Mouse (Mus musculus) lung, postnatal 0 days (tissue): ENCODE data around the gene Dennd2c.

Experiments
- CTCF ChIP-seq: IDR thresholded peaks from 2 replicates; pipeline ENCODE4 v1.5.1; 2016; ENCODE audit warnings: antibody characterized with exemption, mild to moderate bottlenecking
- EP300 ChIP-seq: IDR thresholded peaks from 2 replicates; pipeline ENCODE4 v1.6.1; 2016; ENCODE audit warnings: antibody characterized with exemption, mild to moderate bottlenecking, control low read depth

GRCm38 (mm10) chr3:103133098-103133497 is 30.7 kb downstream of the Dennd2c start:
- TF ChIP-seq CTCF (no peak), EP300 (no peak)
